Mouse (Mus musculus) heart, adult 8-10 months (tissue): Measurements from ENCODE around the gene Olfr1179. TPM values are rescaled to one million over a fixed set of nuclear protein-coding genes. Genes with fewer than 3 reads are reported as not detected.
"Not testable (repeated sequence)": the region's sequence is repeated elsewhere in the genome, so short reads cannot be mapped to it uniquely, and the experiment has no call there.

Source experiments
- DNase-seq: peaks from one replicate; pipeline ENCODE4 v3.0.0; 2022; ENCODE audit warnings: low spot score
- total RNA-seq, 4 experiments: library from RNA; stranded (reverse); gene quantifications; 2 replicates each; pipeline ENCODE4 v1.2.4; 2022

The Olfr1179 gene
- not detected for total RNA-seq

GRCm38 (mm10) chr2:88406353-88406752 is at the start of gene Olfr1179:
Olfr1179 (minus strand) TSS chr2:88406453.
- no peak for DNase-seq

- not testable (repeated sequence) for DNase-seq
Observed at GRCm38 (mm10) chr2:88454567-88454966, 48.3 kb upstream of the Olfr1179 start, which contains the start of gene Olfr1183. Olfr1183 (plus strand) TSS chr2:88454867.

DNA sequence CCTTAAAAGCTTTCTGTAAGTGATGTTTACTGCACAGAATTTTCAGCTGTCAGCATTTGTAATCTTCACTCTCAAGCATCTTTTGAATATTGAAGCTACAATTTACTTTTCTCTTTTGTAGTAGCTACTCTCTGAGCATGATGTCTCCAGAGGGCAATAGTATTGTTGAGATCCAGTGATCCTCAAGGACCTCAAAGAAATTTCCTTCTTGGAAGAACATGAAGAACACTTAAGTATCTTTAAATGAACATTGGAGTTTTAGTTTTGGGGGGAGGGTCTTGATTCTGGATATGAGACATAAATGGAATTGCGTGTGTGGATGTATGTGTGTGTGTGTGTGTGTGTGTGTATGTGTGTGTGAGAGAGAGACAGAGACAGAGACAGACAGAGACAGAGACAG is 42.8 kb upstream of the Olfr1179 start, which contains the start of gene Gm13757:
Gene Gm13757 (minus strand): TSS at position 101 of the 400 bp plus-strand sequence.
- DNase-seq: no peak

DNA sequence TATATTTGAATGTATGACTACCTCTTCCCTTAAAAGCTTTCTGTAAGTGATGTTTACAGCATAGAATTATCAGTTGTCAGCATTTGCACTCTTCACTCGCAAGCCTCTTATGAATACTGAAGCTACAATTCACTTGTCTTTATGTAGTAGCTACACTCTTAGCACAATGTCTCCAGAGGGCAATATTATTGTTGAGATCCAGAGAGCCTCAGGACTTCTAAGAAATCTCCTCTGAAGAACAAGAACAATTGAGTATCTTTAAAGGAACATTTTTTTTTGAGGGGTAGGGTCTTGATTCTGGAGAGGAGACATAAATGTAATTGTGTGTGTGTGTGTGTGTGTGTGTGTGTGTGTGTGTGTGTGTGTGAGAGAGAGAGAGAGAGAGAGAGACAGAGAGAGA is 19.8 kb upstream of the Olfr1179 start, which contains the start of gene Olfr1181:
Gene Olfr1181 (minus strand): TSS at position 101 of the 400 bp plus-strand sequence.
- no peak for DNase-seq

DNA sequence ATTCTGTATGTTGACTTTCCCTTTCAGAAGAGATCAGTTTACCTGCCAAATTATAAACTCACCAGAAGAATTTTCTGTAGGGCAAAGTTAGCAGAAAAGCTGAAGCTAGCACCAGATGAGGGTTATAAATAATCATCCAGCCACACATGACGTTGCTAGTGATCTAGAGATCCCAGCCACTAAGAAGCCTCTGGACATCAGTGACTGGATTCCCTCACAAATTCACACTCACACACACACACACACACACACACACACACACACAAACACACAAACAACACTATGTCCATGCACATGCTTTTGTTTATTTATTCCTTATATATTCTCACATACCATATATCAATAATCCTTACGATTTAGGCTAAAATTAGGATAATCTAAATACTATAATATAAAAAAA is 12.8 kb upstream of the Olfr1179 start, which contains the start of gene Olfr1180:
Gene Olfr1180 (minus strand): TSS at position 101 of the 400 bp plus-strand sequence.
- no peak for DNase-seq

GRCm38 (mm10) chr2:88386762-88387161 is 19.5 kb downstream of the Olfr1179 start, which contains the start of gene Olfr1178:
Olfr1178 (plus strand) TSS chr2:88387062.
- DNase-seq: no peak

GRCm38 (mm10) chr2:88356304-88356703 is 49.9 kb downstream of the Olfr1179 start:
- DNase-seq: no peak

Other genes with a start within 250 kb of the Olfr1179 start
- gene Olfr1168, start 224.6 kb downstream of the Olfr1179 start, total RNA-seq: not detected
- gene Olfr1170, start 178.1 kb downstream of the Olfr1179 start, total RNA-seq: not detected
- gene Olfr1173, start 126.6 kb downstream of the Olfr1179 start, total RNA-seq: not detected
- gene Olfr1174-ps, start 91.3 kb downstream of the Olfr1179 start, total RNA-seq: not detected
- not detected for gene Olfr1175-ps, start 79.2 kb downstream of the Olfr1179 start, total RNA-seq
- gene Olfr1176, start 69.7 kb downstream of the Olfr1179 start, total RNA-seq: not detected
- gene Olfr1177-ps, start 60.0 kb downstream of the Olfr1179 start, total RNA-seq: not detected
- gene Olfr1178, start 19.4 kb downstream of the Olfr1179 start, total RNA-seq: not detected
- not detected for gene Olfr1180, start 12.7 kb upstream of the Olfr1179 start, total RNA-seq
- not detected for gene Olfr1181, start 19.7 kb upstream of the Olfr1179 start, total RNA-seq
- gene Gm13757, start 42.7 kb upstream of the Olfr1179 start, total RNA-seq: not detected
- gene Olfr1183, start 48.4 kb upstream of the Olfr1179 start, total RNA-seq: not detected
- gene Olfr1184, start 77.1 kb upstream of the Olfr1179 start, total RNA-seq: not detected
- not detected for gene Olfr1185-ps1, start 86.9 kb upstream of the Olfr1179 start, total RNA-seq
- not detected for gene Olfr1186, start 112.1 kb upstream of the Olfr1179 start, total RNA-seq
- not detected for gene Olfr1188, start 150.5 kb upstream of the Olfr1179 start, total RNA-seq
- not detected for gene Olfr1189, start 180.0 kb upstream of the Olfr1179 start, total RNA-seq
- gene Olfr1191-ps1, start 234.1 kb upstream of the Olfr1179 start, total RNA-seq: not detected
- gene Olfr1192-ps1, start 242.1 kb upstream of the Olfr1179 start, total RNA-seq: not detected